Mouse (Mus musculus) mouse trophoblast stem cell (cell line): ENCODE results near the gene Ylpm1.

Source experiments
- in situ Hi-C, 2 experiments: fragments of 300-500 bp; cut with MseI, MboI; formaldehyde crosslinking; loops; 2 replicates in 1 of 2; 3 replicates in 1 of 2; pipeline ENCODE4 v1.15.1; 2025

Gene Ylpm1

GRCm38 (mm10) chr12:85009776-85010175 is 13.7 kb downstream of the Ylpm1 start:
- in situ Hi-C loops, result no loop called here

GRCm38 (mm10) chr12:85010541-85010940 is 14.4 kb downstream of the Ylpm1 start:
- in situ Hi-C loops, result no loop called here

- in situ Hi-C loops, result no loop called here
Measured at GRCm38 (mm10) chr12:85012185-85012584, 16.1 kb downstream of the Ylpm1 start.

GRCm38 (mm10) chr12:85022071-85022470 is 25.9 kb downstream of the Ylpm1 start:
- in situ Hi-C loops, result no loop called here

GRCm38 (mm10) chr12:85032710-85033109 is 36.6 kb downstream of the Ylpm1 start:
- in situ Hi-C loops, result no loop called here

GRCm38 (mm10) chr12:85051218-85051617 is 55.1 kb downstream of the Ylpm1 start:
- in situ Hi-C loops, result no loop called here

- in situ Hi-C loops, result no loop called here
Measured at GRCm38 (mm10) chr12:85071043-85071442, 74.9 kb downstream of the Ylpm1 start.

- in situ Hi-C loops, result no loop called here
Measured at GRCm38 (mm10) chr12:85077100-85077499, 81.0 kb downstream of the Ylpm1 start.

- in situ Hi-C loops, result no loop called here
Measured at GRCm38 (mm10) chr12:85084257-85084656, 88.1 kb downstream of the Ylpm1 start.

- in situ Hi-C loops, result no loop called here
Measured at GRCm38 (mm10) chr12:85084941-85085340, 88.8 kb downstream of the Ylpm1 start.

- in situ Hi-C loops, result no loop called here
Measured at GRCm38 (mm10) chr12:85087845-85088244, 91.7 kb downstream of the Ylpm1 start.

GRCm38 (mm10) chr12:85091190-85091589 is 95.1 kb downstream of the Ylpm1 start:
- in situ Hi-C loops, result no loop called here

GRCm38 (mm10) chr12:85092214-85092613 is 96.1 kb downstream of the Ylpm1 start:
- in situ Hi-C loops, result no loop called here

GRCm38 (mm10) chr12:85094010-85094409 is 97.9 kb downstream of the Ylpm1 start:
- in situ Hi-C loops, result no loop called here

GRCm38 (mm10) chr12:85094706-85095105 is 98.6 kb downstream of the Ylpm1 start:
- in situ Hi-C loops, result no loop called here

- in situ Hi-C loops, result no loop called here
Measured at GRCm38 (mm10) chr12:85095146-85095545, 99.0 kb downstream of the Ylpm1 start.

GRCm38 (mm10) chr12:85095859-85096258 is 99.7 kb downstream of the Ylpm1 start:
- in situ Hi-C loops, result no loop called here

GRCm38 (mm10) chr12:85101001-85101400 is 104.9 kb downstream of the Ylpm1 start:
- in situ Hi-C loops, result no loop called here

- in situ Hi-C loops, result no loop called here
Measured at GRCm38 (mm10) chr12:85101521-85102106, 105.5 kb downstream of the Ylpm1 start.

- in situ Hi-C loops, result no loop called here
Measured at GRCm38 (mm10) chr12:85103096-85103495, 107.0 kb downstream of the Ylpm1 start.

- in situ Hi-C loops, result no loop called here
Measured at GRCm38 (mm10) chr12:85104789-85105188, 108.7 kb downstream of the Ylpm1 start.

GRCm38 (mm10) chr12:85106292-85106691 is 110.2 kb downstream of the Ylpm1 start:
- in situ Hi-C loops, result no loop called here

- in situ Hi-C loops, result no loop called here
Measured at GRCm38 (mm10) chr12:85108643-85109042, 112.5 kb downstream of the Ylpm1 start.

- in situ Hi-C loops, result no loop called here
Measured at GRCm38 (mm10) chr12:85109426-85109825, 113.3 kb downstream of the Ylpm1 start.
